In genomic region chr16:58136979-58137378, GRCm38 (mm10) we compare ENCODE assay signal across 21 mouse cellular contexts.
DNase-seq lines count a peak whose midpoint lies in the region; ATAC-seq lines count a peak whose summit lies in the region.
"Had no signal": no experiment of that assay in that cellular context is flagged by ENCODE, and none has a peak within 500 bp of the region (broad histone marks: within the 10 kb centered on the region; RNA-seq: fewer than 3 reads in every experiment).

No protein-coding gene starts in this region.

- peak; percentile 44 for ATAC-seq in forebrain, embryonic 14.5 days
- ATAC-seq in forebrain, embryonic 11.5 days (replicated peaks; ENCODE audit: low FRiP score), result no peak
- ATAC-seq in neural tube, embryonic 12.5 days (ENCODE audit: low FRiP score, low read depth), result peak; percentile 18; the same call in 1 of the 2 replicates
- peak; percentile 61 for ATAC-seq in midbrain, embryonic 15.5 days (replicated peaks)

- no peaks in the 10 kb centered on the region for H3K27me3 ChIP-seq in forebrain, embryonic 14.5 days (replicated peaks; ENCODE audit: control insufficient read depth, insufficient read depth, low read length)
- H3K27me3 ChIP-seq in forebrain, embryonic 11.5 days (ENCODE audit: control insufficient read depth, insufficient read depth, low read length), result no peaks in the 10 kb centered on the region
- H3K27me3 ChIP-seq in neural tube, embryonic 12.5 days (replicated peaks), result no peaks in the 10 kb centered on the region
- no peaks in the 10 kb centered on the region for H3K27me3 ChIP-seq in midbrain, embryonic 15.5 days (replicated peaks)
- H3K27me3 ChIP-seq: heart, embryonic 15.5 days; liver, embryonic 13.5 days; lung, embryonic 15.5 days had no signal

- no peak overlapping the region for H3K9ac ChIP-seq in forebrain, embryonic 14.5 days (ENCODE audit: low read length)
- H3K9ac ChIP-seq in forebrain, embryonic 11.5 days (ENCODE audit: low read length), result no peak overlapping the region
- H3K9ac ChIP-seq in neural tube, embryonic 12.5 days, result no peak overlapping the region
- H3K9ac ChIP-seq in midbrain, embryonic 15.5 days, result no peak overlapping the region
- H3K9ac ChIP-seq: heart, embryonic 15.5 days; limb, embryonic 13.5 days; liver, embryonic 13.5 days; lung, embryonic 15.5 days had no signal

- no peak overlapping the region for H3K4me3 ChIP-seq in forebrain, embryonic 14.5 days (ENCODE audit: low read depth, low read length)
- H3K4me3 ChIP-seq in forebrain, embryonic 11.5 days (ENCODE audit: low read depth, low read length), result no peak overlapping the region
- no peak overlapping the region for H3K4me3 ChIP-seq in neural tube, embryonic 12.5 days
- H3K4me3 ChIP-seq in midbrain, embryonic 15.5 days, result no peak overlapping the region
- H3K4me3 ChIP-seq: erythroblast, embryonic 14.5 days; heart, adult 2 months; heart, embryonic 15.5 days; limb, embryonic 13.5 days; liver, embryonic 13.5 days; lung, embryonic 15.5 days had no signal

- peaks cover 7% of the 10 kb centered on the region; the same call in 1 of the 2 replicates for H3K4me1 ChIP-seq in forebrain, embryonic 14.5 days (ENCODE audit: control insufficient read depth, insufficient read depth, low read length)
- H3K4me1 ChIP-seq in forebrain, embryonic 11.5 days (replicated peaks; ENCODE audit: control insufficient read depth, insufficient read depth, low read length), result no peaks in the 10 kb centered on the region
- no peaks in the 10 kb centered on the region for H3K4me1 ChIP-seq in neural tube, embryonic 12.5 days
- 0 out of 2 replicates have a peak, but pooled peaks cover 3% of the 10 kb centered on the region for H3K4me1 ChIP-seq in midbrain, embryonic 15.5 days
- H3K4me1 ChIP-seq: heart, embryonic 15.5 days; liver, embryonic 13.5 days; lung, embryonic 15.5 days had no signal

- H3K9me3 ChIP-seq in forebrain, embryonic 14.5 days (replicated peaks; ENCODE audit: control insufficient read depth, low read length), result no peaks in the 10 kb centered on the region
- no peaks in the 10 kb centered on the region for H3K9me3 ChIP-seq in forebrain, embryonic 11.5 days (ENCODE audit: control insufficient read depth, low read length)
- H3K9me3 ChIP-seq in neural tube, embryonic 12.5 days, result no peaks in the 10 kb centered on the region
- H3K9me3 ChIP-seq in midbrain, embryonic 15.5 days, result no peaks in the 10 kb centered on the region
- H3K9me3 ChIP-seq: heart, embryonic 15.5 days; limb, embryonic 13.5 days; liver, embryonic 13.5 days; lung, embryonic 15.5 days had no signal

- no peaks in the 10 kb centered on the region for H3K36me3 ChIP-seq in forebrain, embryonic 14.5 days (ENCODE audit: control insufficient read depth, insufficient read depth, low read length)
- H3K36me3 ChIP-seq in forebrain, embryonic 11.5 days (ENCODE audit: control insufficient read depth, insufficient read depth, low read length), result no peaks in the 10 kb centered on the region
- no peaks in the 10 kb centered on the region for H3K36me3 ChIP-seq in neural tube, embryonic 12.5 days
- no peaks in the 10 kb centered on the region for H3K36me3 ChIP-seq in midbrain, embryonic 15.5 days (replicated peaks)
- H3K36me3 ChIP-seq: heart, embryonic 15.5 days; limb, embryonic 13.5 days; liver, embryonic 13.5 days; lung, embryonic 15.5 days had no signal

- H3K4me2 ChIP-seq in forebrain, embryonic 14.5 days (ENCODE audit: low read length), result peak overlapping the region; percentile 37
- H3K4me2 ChIP-seq in forebrain, embryonic 11.5 days (ENCODE audit: low read depth, low read length, severe bottlenecking), result no peak overlapping the region
- H3K4me2 ChIP-seq in neural tube, embryonic 12.5 days (replicated peaks), result no peak overlapping the region
- H3K4me2 ChIP-seq in midbrain, embryonic 15.5 days, result peak overlapping the region; percentile 19
- H3K4me2 ChIP-seq: heart, embryonic 15.5 days; limb, embryonic 13.5 days; liver, embryonic 13.5 days; lung, embryonic 15.5 days had no signal

- H3K27ac ChIP-seq in forebrain, embryonic 14.5 days (ENCODE audit: low read depth, low read length), result no peak overlapping the region
- no peak overlapping the region for H3K27ac ChIP-seq in forebrain, embryonic 11.5 days (ENCODE audit: low read depth, low read length)
- H3K27ac ChIP-seq in neural tube, embryonic 12.5 days, result no peak overlapping the region
- H3K27ac ChIP-seq in midbrain, embryonic 15.5 days, result no peak overlapping the region
- H3K27ac ChIP-seq: heart, adult 2 months; heart, embryonic 15.5 days; kidney, postnatal 0 days; limb, embryonic 13.5 days; liver, embryonic 13.5 days; lung, embryonic 15.5 days had no signal

- 80% methylated on average over 7 of the region's 7 CpGs for WGBS in forebrain, embryonic 14.5 days
- 88% methylated on average over 7 of the region's 7 CpGs for WGBS in forebrain, embryonic 11.5 days
- WGBS in neural tube, embryonic 12.5 days, result 88% methylated on average over 7 of the region's 7 CpGs
- WGBS in midbrain, embryonic 15.5 days, result 87% methylated on average over 7 of the region's 7 CpGs

- DNase-seq in forebrain, embryonic 14.5 days (ENCODE audit: low spot score), result no peak
- DNase-seq in forebrain, embryonic 11.5 days (ENCODE audit: low spot score), result no peak
- DNase-seq in neural tube, embryonic 10.5 days (ENCODE audit: extremely low spot score, low spot score), result no peak
- DNase-seq in adrenal gland, postnatal 4 days (ENCODE audit: low spot score in 2 of 2), result no peak
- no peak for DNase-seq in heart, adult 9 months (ENCODE audit: low spot score in 2 of 2)
- DNase-seq: adrenal gland, postnatal 36 days; cerebellum, adult 18-20 months; gastrocnemius, postnatal 25 days; heart, adult 2 months; liver, embryonic 13.5 days; lung, postnatal 4 days; right cerebral cortex, postnatal 14 days; spleen, adult 18-20 months; thymus, postnatal 4 days had no signal

Comparison
In these comparisons a context has a peak if more than half of its experiments do, and no peak if none do; other contexts are left out.
1. H3K4me2 ChIP-seq: peak in forebrain, embryonic 14.5 days (single experiment) and midbrain, embryonic 15.5 days (single experiment); none in forebrain, embryonic 11.5 days (single experiment) and neural tube, embryonic 12.5 days (single experiment).